Mouse (Mus musculus) brain, adult 2 months (tissue): ENCODE measurements around the gene Cd300ld3.

Experiments
- DNase-seq: peaks from one replicate; pipeline ENCODE4 v3.0.0; 2011; ENCODE audit warnings: low read depth, low spot score

Gene Cd300ld3

DNA sequence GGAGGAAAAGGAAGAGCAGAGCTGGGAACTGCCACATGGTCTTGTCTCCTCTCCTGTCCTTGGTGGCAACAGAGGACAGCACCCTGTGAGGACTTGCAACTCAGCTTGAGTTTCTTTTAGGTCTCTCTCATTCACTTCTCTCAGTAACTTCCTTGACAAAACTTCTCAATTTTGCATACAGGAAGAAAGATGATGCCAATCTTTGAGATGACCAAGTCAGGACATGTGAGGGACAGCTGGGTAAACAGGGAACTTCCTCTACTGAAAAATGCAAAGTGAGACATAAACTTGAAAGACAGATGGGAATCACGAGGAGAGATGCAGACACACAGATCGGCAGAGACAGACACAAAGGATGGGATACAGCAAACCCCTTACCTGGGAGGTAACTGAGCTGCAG, at the start of gene Cd300ld3:
Cd300ld3 (minus strand) TSS at position 151 of the 400 bp plus-strand sequence.
- no peak for DNase-seq

DNA sequence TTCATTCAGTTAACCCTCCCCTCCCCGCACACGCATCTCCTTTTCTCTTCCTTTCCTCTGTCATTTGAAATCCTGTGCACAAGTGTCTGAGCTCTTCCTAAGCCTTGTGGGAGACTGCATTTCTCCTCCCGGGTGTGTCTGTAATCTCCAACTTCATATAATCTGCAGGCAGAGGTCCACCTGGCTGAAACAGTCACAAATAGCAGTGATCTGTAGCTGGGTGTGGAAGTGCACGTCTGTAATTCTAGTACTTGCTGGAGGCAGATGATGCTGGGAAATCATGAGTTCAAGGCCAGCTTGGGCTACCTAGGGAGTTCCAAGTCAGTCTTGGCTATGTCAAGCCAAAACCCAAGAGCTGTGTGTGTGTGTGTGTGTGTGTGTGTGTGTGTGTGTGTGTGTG, 43.9 kb upstream of the Cd300ld3 start:
- no peak for DNase-seq

GRCm38 (mm10) chr11:115091362-115091901, 43.2 kb upstream of the Cd300ld3 start, which contains the start of gene Rab37:
Gene Rab37, plus strand, starts transcription at chr11:115091431.
- DNase-seq = peak; percentile 87

- no peak for DNase-seq
Observed at GRCm38 (mm10) chr11:115089853-115090252, 41.6 kb upstream of the Cd300ld3 start.

DNA sequence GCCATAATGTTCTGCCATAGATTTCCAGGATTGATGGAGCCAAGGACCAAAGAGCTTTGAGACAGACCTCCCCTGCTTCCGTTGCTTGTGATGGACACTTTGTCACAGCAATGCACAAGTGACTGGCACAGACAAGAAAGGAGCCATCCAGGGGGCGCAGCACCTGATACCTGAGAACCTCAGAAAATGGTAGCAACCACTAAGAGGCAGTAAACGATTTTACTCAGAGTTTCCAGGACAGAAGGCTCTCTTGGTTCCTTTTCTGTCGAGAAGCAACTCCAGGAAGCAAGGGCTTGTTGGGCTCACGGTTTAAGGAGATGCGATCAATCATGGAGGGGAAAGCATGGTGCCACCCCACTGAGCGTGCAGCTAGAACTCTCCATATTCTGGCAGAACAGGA, 38.0 kb upstream of the Cd300ld3 start:
- DNase-seq = no peak

DNA sequence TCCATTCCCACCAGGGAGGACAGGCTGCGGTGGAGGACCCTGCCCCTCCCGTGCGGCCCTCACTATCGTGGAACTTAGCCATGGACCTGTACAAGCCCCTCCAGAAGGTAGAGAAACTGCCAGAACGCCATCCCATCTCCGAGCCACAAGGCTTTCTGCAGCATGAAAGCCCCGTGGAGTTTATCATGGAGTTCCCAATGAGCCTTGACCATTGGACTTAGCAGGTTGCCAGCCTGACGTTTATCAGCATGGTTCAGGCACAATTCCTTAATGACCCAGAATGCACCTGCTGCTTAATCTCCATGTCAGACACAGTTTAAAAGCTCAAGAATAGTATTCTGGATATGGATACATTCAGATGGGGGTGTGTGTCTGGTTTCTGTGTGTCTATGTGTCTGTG, 36.9 kb upstream of the Cd300ld3 start:
- DNase-seq = no peak

GRCm38 (mm10) chr11:115084595-115084994, 36.4 kb upstream of the Cd300ld3 start:
- DNase-seq = peak; percentile 66

DNA sequence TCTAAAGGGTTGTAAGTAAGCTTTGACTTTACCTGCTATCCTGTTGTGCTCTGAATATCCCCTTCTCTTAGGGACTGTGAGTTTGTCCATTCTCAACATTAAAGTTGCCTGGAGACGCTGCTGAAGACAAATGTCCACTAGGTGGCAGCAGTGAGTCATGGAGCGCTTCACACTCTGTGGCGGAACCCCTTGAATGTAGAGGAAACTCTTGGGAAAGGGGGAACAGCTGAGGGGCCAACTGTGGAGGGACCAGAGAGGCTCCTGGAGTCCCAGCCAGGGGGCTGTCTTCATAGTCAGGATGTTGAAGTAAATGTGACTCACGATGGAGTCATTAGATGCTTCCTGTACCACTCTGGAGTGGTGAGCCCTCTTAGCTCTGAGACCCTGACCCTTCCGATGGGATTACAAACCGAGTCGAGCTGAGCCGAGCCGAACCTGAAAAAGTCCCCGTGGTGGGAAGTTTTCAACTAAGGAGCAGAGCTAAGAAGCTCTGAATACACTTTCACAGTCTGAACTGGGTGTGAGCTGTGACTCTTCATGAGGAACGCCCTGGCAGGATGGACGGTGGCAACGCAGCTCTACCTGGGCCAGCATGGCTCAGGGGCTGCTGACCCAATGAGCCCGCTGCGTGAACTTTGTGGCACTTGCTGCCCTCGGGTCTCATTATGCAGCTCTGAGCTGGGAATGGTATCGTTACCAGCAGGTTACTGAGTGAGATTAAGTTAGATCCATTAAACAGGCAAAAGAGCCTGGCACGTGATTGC, 35.3 kb upstream of the Cd300ld3 start:
- peak; percentile 87 for DNase-seq

DNA sequence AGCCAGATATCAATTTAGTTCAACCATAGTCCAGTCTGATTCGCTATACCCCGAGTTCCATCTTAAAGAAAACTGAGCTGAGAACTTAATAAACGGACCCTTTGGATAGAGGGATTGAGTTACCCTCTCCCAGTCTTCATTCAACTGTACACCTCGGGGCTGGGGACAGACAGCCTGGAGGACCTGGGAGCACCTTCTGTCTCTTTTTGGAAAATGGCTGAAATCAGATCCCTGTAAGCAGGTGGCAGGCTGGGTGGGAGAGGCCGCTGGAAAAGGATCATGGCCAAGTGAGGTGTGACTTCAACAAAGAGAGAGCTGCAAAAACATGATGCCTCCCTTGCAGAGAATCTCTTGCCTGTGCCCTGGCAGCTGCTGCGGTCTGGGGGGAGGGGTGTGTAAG, 34.0 kb upstream of the Cd300ld3 start:
- no peak for DNase-seq

DNA sequence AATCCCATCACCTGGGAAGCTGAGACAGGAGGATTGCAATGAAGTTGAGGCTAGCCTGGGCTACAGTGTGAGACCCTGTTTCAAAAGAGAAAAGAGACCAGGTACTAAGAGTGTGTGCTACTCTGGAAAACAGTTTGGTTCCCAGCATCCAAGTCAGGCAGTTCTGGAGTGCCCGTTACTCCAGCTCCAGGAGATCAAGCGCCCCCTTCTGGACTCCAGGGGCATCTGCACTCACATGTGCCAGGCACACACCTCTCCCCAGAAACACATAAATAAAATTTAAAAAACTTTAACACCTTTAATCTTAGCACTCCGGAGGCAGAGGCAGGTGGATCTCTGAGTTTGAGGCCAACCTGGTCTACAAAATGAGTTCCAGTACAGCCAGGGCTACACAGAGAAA, 33.2 kb upstream of the Cd300ld3 start:
- no peak for DNase-seq

GRCm38 (mm10) chr11:115080886-115081285, 32.7 kb upstream of the Cd300ld3 start:
- peak; percentile 89 for DNase-seq

DNA sequence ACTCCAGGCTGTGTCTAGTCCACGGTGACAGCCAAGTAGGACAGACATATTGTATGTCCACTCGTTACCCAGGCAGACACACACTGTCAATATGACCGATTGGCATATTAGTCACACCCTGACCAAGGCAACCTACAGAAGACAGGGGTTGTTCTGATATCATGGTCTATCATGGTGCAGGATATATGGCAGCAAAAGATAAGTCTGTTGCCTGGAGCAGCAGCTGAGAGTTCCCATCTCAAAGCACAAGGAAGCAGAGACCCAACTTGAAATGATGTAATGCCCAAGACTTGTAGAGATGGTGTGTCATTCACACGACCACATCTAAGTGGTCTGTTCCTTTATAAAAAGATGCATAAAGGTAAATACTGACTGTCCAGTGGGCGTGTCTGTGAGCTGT, 30.5 kb upstream of the Cd300ld3 start:
- no peak for DNase-seq

- DNase-seq = no peak
Observed at GRCm38 (mm10) chr11:115077436-115077835, 29.2 kb upstream of the Cd300ld3 start.

GRCm38 (mm10) chr11:115075859-115076258, 27.6 kb upstream of the Cd300ld3 start:
- DNase-seq = no peak

GRCm38 (mm10) chr11:115075407-115075806, 27.2 kb upstream of the Cd300ld3 start:
- DNase-seq = no peak

- DNase-seq = peak; percentile 37
Observed at GRCm38 (mm10) chr11:115073002-115073401, 24.8 kb upstream of the Cd300ld3 start.

- peak; percentile 72 for DNase-seq
Observed at GRCm38 (mm10) chr11:115071631-115072294, 23.6 kb upstream of the Cd300ld3 start.

DNA sequence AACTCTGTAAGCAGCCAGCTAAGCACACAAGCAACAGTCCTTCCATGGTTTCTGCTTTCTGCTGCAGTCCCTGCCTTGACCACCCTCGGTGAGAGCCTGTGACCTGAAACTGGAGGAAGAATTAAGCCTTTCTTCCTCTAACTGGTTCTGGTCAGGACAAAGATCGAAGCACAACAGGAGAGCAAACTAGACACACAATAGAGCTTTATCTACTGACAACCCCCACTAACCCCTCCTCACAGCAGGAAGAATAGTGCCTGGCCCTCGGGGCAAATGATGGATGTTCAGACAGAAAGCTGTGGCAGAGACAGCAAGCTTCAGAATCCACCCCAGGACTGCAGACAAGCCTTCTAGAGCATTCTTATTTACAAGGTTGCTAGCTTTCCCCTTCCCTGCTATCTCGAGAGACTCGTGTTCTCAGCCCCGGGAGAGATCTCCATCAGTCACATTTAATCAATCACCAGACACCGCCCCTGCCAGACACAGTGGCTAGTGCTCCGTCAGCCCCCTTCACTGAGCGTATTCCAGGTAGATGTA, 22.9 kb upstream of the Cd300ld3 start:
- peak; percentile 66 for DNase-seq

DNA sequence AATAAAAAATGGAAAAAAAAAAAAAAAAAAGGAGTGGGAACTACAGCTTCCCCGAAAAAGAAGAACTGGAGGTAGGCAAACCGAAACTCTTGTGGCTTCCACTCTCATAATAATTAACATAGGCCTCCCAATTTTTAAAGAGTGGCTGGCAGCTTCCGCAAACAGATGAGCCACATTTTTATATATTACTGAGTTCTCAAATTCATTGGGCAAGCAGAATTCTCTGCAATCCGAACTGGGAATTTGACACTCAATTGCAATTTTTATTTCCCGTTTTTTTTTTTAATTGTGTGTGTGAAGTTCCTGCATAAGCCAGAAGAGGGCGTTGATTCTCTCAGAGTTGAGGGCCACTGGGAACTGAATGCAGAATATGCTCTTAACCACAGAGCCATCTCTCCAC, 18.6 kb upstream of the Cd300ld3 start:
- DNase-seq = no peak

DNA sequence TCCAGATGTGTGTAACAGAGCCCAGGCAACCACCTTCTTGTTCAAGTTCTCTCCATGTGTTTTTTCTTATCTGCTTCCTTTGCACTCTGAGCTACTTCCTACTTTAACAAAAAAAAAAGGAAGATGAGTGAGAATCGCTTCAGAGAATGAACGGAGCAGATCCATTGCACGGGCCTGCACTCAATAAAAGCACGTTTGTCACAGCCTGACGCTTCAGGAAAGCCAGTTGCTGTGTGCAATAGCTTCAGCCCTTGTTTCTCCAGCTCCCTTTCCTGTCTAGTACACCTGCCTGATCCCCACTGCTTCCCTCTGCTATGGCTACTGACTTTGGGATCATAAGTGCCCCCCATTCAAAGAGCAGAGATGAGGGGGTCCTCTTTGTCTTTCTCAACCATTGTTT, 13.9 kb upstream of the Cd300ld3 start, which contains the start of gene Cd300e:
Cd300e (minus strand) TSS at position 101 of the 400 bp plus-strand sequence.
- no peak for DNase-seq

GRCm38 (mm10) chr11:115059797-115060196, 11.6 kb upstream of the Cd300ld3 start:
- DNase-seq = no peak

- DNase-seq = no peak
Observed at GRCm38 (mm10) chr11:115058701-115059100, 10.5 kb upstream of the Cd300ld3 start.
